Mouse (Mus musculus) gastrocnemius, adult 18-20 months (tissue): ENCODE measurements around the gene Calcoco2. TPM values are rescaled to one million over a fixed set of nuclear protein-coding genes. Genes with fewer than 3 reads are reported as not detected.
"Not testable (repeated sequence)": the region's sequence is repeated elsewhere in the genome, so short reads cannot be mapped to it uniquely, and the experiment has no call there.

Experiments
- DNase-seq: peaks from one replicate; pipeline ENCODE4 v3.0.0; 2021; ENCODE audit warnings: low spot score
- long read RNA-seq, 2 experiments: library from polyadenylated mRNA; stranded (forward); transcript quantifications; one replicate each; pipeline ENCODE4 v2.0.0; 2021
- total RNA-seq, 2 experiments: library from RNA; stranded (reverse); gene quantifications; 2 replicates each; pipeline ENCODE4 v1.2.3; 2021

Calcoco2 gene
- total RNA-seq, result not detected
- long read RNA-seq, experiment 1, result 0 reads
- long read RNA-seq, experiment 2, result 0 reads

DNA sequence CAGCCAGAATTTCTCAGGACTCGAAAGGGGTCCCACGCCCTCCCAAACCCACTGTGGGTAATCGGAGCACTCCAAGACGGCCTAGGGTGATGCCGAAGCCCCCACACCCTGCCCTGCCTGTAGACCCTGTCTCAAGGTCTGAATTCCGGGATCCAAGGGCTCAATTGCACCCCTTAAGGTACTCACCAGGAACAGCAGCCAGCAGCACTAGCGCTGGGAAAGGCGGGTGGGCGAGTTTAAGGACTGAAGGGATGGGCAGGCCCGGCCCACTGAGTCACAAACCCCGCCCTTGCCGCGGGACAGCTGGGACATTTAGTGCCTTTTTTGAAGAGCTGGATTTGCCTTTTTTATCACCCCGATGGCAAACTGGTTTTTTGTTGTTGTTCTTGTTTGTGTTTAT lies at the start of gene Calcoco2:
Gene Calcoco2 (minus strand): TSS at position 214 of the 400 bp plus-strand sequence.
- DNase-seq, result no peak

DNA sequence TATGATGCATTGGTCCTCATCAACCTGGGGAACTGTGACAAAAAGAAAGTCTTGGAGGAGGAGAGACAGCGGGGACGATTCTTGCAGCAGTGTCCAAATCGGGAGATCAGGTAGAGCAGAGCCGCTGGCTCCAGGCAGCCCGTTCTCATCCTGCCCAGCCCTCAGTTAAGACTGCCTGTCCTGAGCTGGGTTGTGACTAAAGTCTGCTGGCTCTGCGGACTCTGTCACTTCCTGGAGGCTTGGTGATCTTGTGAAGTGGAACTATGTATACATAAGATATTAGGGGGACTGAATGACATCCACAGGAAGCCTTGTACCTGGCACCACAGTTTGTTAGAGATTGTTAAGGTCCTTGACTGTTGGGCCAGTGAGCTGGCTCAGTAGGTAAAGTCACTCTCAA lies 35.7 kb upstream of the Calcoco2 start:
- DNase-seq, result no peak

DNA sequence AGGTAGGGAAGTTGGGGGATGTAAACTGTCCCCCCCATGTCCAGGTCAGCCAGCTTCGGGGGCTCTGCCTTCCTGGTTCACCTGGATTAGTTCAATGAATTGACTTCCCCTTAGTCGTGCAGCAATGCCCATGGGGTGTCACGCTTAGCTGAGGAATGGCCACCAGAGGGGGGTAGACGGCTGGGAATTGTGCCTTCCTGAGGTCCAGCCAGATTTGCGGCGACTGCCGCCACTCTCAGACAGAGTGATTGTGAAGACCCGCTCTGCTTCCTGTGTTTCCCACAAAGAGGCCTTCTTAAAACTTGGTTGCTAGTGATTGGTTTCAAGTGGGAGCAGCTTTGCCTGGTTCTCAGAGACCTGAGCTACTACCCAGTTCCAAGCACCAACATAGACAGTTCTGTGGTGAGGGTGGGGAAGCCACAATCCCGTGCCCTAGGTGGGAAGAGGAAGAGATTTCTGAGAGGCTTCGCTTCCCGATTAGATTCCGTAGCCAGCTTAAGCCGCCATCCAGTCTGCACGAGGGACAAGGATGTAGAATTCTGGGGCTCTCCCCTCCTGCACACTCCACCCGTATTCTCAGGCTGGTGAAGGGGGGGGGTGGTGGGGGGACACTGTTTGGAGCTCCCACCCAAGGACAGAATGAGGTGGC lies 34.0 kb upstream of the Calcoco2 start:
- peak; percentile 48 for DNase-seq

DNA sequence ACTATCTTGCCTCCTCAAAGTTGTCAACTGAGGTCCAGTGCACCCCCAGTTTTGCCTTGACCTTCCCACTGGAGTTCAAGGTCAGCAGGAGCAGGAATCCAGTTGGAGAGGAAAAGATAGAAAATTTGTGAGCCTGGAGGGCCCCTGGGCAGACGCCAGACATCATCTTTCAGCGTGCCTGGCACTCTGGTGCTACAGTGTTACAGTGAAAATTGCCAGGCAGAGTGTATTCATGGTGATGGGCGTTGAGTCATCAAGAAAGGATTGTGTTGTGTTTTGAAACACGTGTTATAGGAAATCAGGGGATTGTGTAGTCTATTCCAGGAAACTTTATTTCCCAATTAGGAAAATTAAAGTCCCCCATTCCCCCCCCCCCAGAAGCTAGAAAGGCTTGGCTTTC lies 32.0 kb upstream of the Calcoco2 start:
- DNase-seq, result no peak

DNA sequence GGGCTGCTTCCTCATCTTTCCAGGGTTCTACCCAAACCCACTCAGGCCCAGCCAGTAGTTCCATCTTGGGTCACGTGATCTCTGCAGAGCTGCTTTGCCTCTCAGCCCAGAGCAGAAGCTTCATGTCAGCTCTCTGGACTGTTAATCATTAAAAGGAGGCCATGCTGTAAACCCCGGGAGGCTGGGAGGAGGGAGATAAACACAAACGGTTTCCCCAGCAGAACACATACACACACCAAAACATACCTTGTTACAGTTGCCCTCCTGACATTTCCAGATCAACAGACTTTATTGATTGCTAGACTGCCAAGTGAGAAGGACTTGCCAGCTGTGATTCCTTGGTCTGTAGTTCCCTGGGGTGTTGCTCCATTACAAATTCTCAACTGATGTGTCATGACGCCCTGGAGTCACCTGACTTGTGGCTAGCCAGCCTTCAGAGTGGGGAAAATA lies 29.0 kb upstream of the Calcoco2 start:
- DNase-seq, result no peak

DNA sequence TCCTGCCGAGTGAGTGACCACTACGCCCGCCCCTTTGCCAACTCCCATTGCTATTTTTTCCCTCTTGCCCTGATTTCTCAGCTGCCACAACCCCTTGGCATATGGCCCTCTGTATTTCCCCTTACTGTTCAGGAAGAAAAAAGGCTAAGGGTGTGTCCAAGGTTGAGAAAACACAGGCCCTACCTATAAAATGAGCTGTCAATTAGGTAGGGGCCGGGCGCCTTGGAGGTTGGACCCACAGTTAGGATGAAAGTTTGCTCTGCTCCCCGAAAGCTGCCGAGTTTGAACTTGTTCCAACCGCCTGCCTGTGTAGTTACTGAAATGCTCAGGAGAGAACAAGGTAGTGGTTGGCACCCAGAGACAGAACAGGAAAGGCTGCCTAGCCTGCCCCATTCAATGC lies 24.1 kb upstream of the Calcoco2 start:
- no peak for DNase-seq

DNA sequence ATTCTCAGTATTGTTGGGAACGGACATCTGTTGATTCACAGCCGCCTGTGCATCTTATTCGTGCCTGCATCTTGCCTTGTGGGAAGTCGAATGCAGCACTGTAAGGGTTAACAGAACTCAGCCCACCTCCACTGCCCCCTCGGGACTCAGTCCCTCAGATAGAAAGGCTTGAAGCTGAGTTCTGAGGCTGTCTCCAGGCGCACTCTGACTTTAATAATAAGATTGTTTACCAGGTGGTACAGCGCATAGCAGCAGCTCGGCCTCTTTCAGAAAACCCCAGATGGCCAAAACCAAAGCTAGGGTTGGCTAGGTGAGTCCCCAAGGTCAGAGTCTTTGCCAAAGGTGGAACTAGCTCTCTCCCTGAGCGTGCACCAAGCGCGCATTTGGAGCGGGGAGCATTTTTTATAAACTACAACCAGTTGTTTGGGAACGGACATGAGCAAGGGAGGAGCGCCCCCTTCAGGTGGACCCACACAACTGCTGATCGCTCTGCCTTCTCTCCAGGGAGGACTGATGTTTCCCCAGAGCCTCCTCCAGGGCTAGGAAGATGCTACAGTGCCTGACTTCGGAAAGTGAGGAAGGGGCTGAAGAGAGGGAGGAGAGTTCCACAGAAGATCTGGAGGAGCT lies 21.6 kb upstream of the Calcoco2 start, which contains the start of gene Ttll6:
Gene Ttll6 (plus strand): TSS at position 548 of the 627 bp plus-strand sequence.
- peak; percentile 35 for DNase-seq

DNA sequence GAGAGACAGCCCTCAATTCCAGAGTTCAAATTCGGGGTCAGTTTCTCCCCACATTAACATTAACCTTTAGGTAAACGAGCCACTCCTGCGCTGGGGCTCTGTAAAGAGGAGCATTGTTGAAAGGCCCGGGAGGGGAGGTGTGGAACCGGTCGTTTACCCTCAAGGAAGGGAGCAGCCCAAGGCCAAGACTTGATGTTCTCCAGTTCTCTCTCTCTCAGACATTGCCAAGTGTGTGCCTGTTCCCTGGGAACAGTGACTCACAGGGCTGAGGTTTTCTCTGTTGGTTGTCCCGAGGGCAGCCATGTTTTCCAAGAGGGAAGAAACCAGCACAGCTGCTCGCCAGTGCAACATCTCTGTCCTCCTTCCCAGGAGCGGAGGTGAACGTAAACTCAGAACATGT lies 18.8 kb upstream of the Calcoco2 start:
- no peak for DNase-seq

DNA sequence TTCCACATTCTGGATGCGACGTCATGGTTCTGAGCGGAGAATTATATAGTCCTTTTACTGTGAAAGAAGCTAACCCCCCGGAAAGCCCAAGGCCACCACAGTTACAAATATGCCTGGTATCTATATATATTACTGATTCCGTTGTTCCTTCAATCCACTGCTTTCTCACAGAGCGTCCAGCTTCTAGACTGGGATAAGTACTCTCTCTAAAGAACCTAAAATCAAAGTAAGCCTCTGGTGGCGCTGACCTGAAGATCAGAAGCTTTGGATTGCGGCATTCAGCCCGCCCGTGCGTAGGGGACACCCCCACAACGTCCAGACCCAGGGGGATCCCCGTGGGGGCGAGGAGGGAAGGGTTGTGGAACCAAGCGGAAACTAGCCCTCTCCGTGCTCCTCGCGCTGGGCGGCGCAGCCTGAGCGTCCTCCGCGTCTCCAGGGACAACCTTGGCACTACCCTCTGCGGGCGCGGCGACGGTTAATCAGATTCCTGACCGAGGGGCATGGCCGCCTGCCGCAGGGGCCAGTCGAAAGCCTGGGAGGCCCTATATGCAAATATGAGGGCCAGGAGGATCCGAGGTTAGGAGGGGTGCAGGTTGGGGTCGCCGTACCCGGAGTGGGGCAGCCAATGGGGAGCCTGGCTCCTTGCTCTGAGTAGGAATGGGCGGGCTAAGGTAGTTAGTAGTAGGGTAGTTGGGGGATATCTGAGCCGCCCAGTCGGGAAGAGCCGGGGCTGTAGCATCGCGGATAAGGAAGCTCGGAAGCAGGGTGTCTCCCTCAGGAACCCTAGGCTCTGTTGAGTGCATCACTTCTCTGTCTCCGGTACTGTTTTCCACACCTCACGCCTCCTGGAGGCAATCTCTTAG lies 12.5 kb upstream of the Calcoco2 start:
- DNase-seq, result no peak

DNA sequence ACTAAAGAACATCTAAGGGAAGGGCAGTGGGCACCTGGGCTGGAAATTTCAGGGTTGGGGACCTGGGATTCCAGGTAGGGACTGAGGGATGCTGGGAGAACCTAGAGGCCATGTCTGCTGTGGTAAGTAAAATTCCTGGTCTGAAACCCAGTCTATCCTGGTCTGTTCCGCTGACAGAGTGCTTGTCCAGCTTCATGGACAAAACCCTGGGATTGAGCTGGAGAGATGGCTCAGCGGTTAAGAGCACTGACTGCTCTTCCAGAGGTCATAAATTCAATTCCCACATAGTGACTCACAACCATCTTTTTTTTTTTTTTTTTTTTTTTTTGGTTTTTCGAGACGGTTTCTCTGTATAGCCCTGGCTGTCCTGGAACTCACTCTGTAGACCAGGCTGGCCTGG lies 11.0 kb upstream of the Calcoco2 start:
- DNase-seq, result not testable (repeated sequence)

DNA sequence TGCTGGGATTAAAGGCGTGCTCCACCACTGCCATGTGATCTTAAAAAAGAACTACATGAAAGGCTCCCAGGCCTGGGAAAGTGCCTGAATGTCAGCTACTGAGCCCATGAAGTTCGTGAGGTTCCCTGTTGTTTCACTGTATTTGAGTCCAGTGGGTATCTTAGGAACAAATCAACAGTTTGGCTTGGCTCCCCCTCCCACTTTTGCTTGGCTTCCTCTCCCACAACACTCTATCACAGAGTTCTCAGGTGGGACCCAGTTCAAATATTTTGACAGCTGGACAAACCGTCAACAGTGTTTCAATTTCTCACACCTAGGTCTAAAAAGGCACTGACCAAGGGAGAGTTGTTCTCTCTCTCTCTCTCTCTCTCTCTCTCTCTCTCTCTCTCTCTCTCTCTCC lies 7.6 kb upstream of the Calcoco2 start:
- no peak for DNase-seq

DNA sequence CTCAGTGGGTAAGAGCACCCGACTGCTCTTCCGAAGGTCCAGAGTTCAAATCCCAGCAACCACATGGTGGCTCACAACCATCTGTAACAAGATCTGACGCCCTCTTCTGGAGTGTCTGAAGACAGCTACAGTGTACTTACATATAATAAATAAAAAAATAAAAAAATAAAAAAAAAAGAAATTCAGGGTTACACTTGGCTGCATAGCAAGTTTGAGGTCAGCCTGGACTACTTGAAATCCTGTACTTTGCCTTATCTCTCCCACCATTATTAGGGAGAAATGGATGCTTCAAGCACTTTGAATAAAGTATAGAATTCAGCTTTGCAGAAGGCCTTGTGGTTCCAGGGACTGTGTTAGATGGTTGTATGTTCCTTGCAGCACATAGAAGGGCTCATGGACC lies 5.2 kb upstream of the Calcoco2 start:
- not testable (repeated sequence) for DNase-seq

DNA sequence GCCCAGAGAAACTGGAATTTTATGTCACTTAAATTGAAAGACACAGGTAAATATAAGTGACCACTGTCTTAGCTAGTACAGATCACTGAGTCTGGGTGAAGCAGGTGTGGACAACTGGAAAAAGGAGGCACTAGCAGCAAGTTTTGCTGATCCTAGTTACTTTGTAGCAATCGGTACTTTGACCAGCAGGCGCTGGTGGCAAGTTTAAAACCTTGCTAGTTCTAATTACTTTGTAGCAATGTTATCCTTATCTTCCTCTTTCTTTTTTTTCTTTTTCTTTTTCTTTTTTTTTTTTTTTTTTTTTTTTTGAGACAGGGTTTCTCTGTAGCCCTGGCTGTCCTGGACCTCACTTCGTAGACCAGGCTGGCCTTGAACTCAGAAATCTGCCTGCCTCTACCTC lies 4.4 kb upstream of the Calcoco2 start:
- DNase-seq, result no peak

DNA sequence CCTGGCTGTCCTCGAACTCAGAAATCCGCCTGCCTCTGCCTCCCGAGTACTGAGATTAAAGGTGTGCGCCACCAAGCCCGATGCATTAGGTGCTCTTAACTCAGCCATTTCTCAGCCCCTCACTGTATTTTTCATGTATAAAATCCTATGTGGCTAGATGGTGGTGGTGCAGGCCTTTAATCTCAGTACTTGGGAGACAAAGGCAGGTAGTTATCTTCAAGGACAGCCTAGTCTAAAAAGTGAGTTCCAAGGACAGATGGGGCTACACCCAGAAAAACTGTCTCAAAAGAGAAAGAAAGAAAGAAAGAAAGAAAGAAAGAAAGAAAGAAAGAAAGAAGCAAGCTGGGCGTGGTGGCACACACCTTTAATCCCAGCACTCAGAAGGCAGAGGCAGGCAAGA lies 3.7 kb upstream of the Calcoco2 start:
- DNase-seq, result no peak

DNA sequence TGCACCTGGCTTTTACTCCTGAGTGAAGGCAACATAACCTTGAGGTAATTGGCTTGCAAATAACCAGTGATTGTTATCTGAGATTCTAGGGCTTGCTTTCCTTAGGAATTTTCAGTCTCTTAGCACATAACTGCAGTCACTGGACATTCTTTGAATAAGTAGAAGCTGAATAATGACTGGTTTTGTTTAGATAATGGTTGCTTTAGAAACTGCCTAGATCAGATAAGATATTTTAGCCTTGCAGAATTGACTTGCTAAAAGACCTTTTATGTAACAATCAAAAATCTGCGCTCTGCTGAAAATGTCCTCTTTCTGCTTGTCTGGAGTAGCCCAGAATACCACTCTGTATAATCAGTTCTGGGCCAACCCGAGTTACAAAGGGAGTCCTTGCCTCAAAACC lies 2.3 kb upstream of the Calcoco2 start:
- DNase-seq, result no peak

DNA sequence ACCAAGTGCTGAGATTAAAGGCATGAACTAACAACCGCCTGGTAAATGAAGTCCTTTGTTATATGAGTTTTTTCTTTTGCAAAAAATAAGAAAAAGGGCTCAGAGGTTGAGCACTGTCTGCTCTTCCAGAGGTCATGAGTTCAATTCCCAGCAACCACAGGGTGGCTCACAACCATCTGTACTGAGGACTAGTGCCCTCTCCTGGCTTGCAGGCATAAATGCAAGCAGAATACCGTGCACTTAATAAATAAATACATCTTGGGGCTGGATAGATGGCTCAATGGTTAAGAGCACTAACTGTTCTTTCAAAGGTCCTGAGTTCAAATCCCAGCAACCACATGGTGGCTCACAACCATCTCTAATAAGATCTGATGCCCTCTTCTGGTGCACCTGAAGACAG lies 814 bp downstream of the Calcoco2 start:
- not testable (repeated sequence) for DNase-seq

DNA sequence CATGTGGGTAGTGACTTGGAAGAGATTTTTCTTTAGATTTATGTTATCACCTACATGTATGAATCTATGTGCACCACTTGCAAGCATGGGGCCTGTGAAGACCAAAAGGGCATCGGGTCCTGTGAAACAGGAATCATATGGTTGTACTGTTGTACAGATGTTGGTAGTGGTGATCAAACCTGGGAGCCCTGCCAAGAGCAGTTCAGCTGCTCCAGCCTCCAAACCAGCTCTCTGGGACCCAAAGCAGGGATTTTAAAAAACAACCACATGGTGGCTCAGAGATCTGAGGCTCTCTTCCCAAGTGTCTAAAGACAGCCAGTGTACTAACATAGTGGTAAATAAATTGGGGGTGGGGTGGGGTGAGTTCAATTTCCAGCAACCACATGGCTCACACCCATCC lies 3.4 kb downstream of the Calcoco2 start:
- no peak for DNase-seq

DNA sequence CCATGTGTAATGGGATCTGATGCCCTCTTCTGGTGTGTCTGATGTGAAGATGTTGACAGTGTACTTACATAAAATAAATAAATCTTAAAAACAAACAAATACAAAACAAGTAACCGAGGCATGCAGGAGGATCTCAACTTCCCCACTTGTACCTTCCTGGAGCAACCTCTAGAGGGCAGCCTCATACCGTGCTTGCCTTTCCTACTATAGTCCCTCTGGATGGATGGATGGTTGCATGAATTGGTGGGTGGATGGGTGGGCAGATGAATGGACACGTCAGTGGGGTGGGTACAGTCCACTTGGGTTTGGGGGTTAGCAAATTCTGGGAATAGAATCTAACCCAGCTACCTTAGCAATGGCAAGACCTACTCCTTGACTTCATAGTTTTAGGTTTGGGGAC lies 18.4 kb downstream of the Calcoco2 start:
- peak; percentile 42 for DNase-seq

DNA sequence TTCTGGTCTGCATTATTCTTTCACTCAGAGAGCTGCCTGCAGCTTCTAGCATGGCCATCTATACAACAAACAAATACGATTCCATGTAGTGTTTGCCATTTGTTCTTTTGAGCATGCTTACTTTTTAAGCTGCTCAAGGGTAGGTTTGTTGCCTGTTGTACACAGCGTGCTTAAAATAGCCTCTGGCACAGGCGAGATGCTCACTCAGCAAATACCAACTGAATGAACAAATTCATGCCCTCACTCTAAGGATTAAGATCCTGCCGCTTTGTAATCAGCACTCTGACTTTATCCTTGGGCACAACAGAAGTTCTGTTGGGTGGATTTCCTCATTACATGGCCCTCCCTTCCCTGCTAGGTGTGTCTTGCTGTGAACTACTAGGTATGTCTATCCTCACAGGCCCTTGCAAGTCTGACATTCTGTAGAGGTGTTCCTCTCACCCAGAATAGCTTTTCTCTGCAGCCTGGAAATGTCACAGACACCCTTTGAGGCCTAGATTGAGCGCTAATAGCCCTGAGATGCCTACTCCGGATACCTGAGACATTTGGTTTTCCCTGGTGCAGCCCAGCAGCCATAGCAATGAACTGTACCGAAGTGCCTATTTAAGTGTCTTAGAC lies 19.0 kb downstream of the Calcoco2 start:
- no peak for DNase-seq

DNA sequence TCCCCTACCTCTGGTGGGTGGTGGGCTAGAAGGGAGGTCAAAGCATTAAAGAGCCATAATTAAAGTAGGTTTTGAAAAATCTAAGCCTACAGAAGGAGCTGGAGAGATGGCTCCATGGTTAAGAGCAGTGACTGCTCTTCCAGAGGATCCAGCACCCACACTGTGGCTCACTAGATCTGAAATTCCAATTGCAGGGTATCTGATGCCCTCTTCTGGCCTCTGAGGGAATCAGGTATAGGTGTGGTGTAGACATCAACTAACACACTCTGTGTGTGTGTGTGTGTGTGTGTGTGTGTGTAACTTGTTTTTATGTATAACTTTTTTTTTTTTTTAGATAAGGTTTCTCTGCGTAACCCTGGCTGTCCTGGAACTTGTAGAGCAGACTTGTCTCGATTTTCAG lies 20.7 kb downstream of the Calcoco2 start:
- DNase-seq, result no peak

DNA sequence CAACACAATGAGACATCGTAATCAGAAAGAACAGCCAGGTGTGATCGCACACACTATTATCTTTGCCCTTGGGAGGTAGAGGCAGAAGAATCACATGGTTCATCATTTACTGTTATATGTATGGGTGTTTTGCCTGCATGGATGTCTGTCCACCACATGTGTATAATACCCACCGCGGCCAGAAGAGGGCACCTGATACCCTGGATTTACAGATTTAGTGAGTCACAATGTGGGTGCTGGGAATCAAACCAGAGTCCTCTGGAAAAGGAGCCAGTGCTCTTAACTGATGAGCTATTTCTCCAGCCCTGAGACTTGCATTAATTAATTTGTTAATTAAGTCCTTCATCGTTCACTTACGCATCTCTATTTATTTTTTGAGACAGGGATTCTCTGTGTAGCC lies 23.8 kb downstream of the Calcoco2 start:
- DNase-seq, result no peak

DNA sequence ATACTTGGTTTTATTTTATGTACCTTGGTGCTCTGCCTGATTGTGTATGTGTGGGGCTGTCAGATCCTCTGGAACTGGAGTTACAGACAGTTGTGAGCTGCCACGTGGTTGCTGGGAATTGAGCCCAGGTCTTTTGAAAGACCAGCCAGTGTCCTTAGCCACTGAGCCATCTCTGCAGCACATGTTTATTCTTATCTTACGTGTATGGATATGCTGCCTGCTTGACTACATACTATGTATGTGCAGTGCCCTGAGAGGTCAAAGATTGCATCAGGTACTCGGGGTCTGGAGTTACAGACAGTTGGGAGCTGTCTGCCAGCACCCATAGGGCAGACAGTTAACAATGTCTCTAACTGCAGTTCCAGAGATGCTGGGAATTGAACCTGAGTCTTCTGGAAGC lies 29.1 kb downstream of the Calcoco2 start:
- DNase-seq, result no peak
